Mouse (Mus musculus) forebrain, embryonic 13.5 days (tissue): Measurements from ENCODE around the gene Gm20388. TPM values are rescaled to one million over a fixed set of nuclear protein-coding genes. Genes with fewer than 3 reads are reported as not detected.
"Not testable (repeated sequence)": the region's sequence is repeated elsewhere in the genome, so short reads cannot be mapped to it uniquely, and the experiment has no call there.

Source experiments
- ATAC-seq: fragments of 200-750 bp; cut with Nextera tagmentation; 2 replicates; pipeline ENCODE4 v1.8.0; 2017
- H3K27ac ChIP-seq: fragments of 300-500 bp; sonication (generic); 2 replicates; pipeline ENCODE4 v1.5.1; 2015; ENCODE audit warnings: inconsistent platforms, mild to moderate bottlenecking, moderate library complexity
- H3K27me3 ChIP-seq: fragments of 300-500 bp; sonication (generic); 2 replicates; pipeline ENCODE4 v1.6.1; 2015; ENCODE audit warnings: mild to moderate bottlenecking, inconsistent platforms
- H3K36me3 ChIP-seq: fragments of 300-500 bp; sonication (generic); 2 replicates; pipeline ENCODE4 v1.6.1; 2015; ENCODE audit warnings: mild to moderate bottlenecking, inconsistent platforms; ENCODE audit not compliant: poor library complexity, severe bottlenecking
- H3K4me1 ChIP-seq: fragments of 300-500 bp; sonication (generic); 2 replicates; pipeline ENCODE4 v1.6.1; 2015; ENCODE audit warnings: inconsistent platforms
- H3K4me2 ChIP-seq: fragments of 300-500 bp; sonication (generic); 2 replicates; pipeline ENCODE4 v1.6.1; 2015; ENCODE audit warnings: inconsistent platforms, mild to moderate bottlenecking, moderate library complexity
- H3K4me3 ChIP-seq: fragments of 300-500 bp; sonication (generic); 2 replicates; pipeline ENCODE4 v1.5.1; 2015; ENCODE audit warnings: mild to moderate bottlenecking, inconsistent platforms
- H3K9ac ChIP-seq: fragments of 300-500 bp; sonication (generic); 2 replicates; pipeline ENCODE4 v1.6.1; 2015; ENCODE audit warnings: mild to moderate bottlenecking, inconsistent platforms
- H3K9me3 ChIP-seq: fragments of 300-500 bp; sonication (generic); replicated peaks from 2 replicates; pipeline ENCODE4 v1.6.1; 2016; ENCODE audit warnings: inconsistent platforms
- WGBS: fragments of 180-500 bp; shearing (Covaris S2); methylation state at CpG from one replicate; pipeline ENCODE4 v1.1.7; 2015; 5-methylcytosine and 5-hydroxymethylcytosine counted together
- polyA plus RNA-seq: library from polyadenylated mRNA; unstranded; fragments of >200 nt; fragmentation: Nextera tagmentation; extraction: Ambion mirVana; gene quantifications from 2 replicates; pipeline ENCODE4 v1.2.1, GENCODE M21; 2015

Gene Gm20388
- polyA plus RNA-seq, 1 experiment from 2014 or later, result 5.6 TPM

DNA sequence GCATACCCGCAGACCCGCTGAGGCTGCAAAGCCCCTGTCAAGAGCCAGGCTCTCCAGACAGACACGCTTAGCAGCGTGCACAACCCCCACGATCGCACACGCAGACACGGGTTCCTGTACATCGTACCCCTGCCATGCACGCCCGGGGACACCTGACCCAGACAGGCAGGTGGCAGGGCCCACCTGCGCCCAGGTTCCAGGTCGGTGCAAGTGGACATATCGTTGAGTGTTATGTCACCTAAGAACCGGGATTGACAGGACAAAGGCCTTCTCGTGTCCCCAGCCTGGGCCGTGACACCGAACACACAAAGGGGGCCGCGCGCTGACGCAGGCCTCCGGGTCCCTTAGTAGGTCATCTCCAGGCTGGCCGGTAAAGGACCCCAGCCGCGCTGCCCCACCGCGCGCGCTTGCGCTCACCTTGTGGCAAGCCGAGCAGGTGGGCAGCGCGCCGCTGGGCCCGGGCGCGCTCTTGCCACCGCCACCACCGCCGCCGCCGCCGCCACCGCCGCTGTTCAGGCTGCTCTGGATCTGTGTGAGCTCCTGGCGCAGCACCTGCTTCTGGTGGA is 1740.8 kb downstream of the Gm20388 start:
- Histone ChIP-seq H3K4me1 (peaks cover 64% of the 10 kb centered on the region), H3K27ac (peak overlapping the region; percentile 71), H3K27me3 (no peaks in the 10 kb centered on the region), H3K36me3 (peaks cover 10% of the 10 kb centered on the region; the same call in 1 of the 2 replicates), H3K9ac (peak overlapping the region; percentile 93), H3K4me3 (peak overlapping the region; percentile 93), H3K4me2 (peak overlapping the region; percentile 99), H3K9me3 (no peaks in the 10 kb centered on the region)
- 10% methylated on average over 47 of the region's 47 CpGs for WGBS
- ATAC-seq, result no peak

DNA sequence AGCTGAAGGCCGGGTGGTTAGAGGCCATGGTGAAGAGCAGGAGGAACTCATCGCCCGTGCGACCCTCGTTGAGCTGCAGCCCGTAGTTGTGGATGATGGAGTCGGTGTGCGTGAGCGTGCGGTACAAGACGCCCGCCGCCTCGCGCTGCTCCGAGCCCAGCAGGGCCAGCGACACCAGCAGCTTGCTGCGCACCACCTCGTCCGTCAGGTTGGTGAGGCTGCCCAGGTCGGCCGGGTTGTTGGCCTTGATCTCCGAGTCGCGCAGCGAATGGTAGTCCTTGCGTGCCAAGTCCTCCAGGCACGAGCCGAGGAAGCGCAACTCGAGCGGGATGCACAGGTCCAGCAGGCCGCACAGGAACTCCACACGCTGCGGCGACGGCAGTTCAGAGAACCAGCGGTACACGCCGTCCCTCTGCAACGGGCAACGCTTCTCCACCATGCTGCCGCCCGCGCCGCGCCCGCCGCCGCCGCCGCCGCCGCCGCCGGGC is 1741.3 kb downstream of the Gm20388 start:
- peak overlapping the region; percentile 93 for H3K9ac ChIP-seq
- H3K4me3 ChIP-seq, result peak overlapping the region; percentile 93
- ATAC-seq, result no peak
- H3K4me2 ChIP-seq, result peak overlapping the region; percentile 99
- peak overlapping the region; percentile 71 for H3K27ac ChIP-seq
- peaks cover 60% of the 10 kb centered on the region for H3K4me1 ChIP-seq
- no peaks in the 10 kb centered on the region for H3K9me3 ChIP-seq
- WGBS, result 1% methylated on average over 41 of the region's 56 CpGs
- H3K36me3 ChIP-seq, result peaks cover 10% of the 10 kb centered on the region; the same call in 1 of the 2 replicates
- no peaks in the 10 kb centered on the region for H3K27me3 ChIP-seq

- peak within 1 kb of the TSS; percentile 99 for H3K27ac ChIP-seq
- peak; percentile 99 for ATAC-seq
- H3K36me3 ChIP-seq, result peaks cover 10% of the 10 kb centered on the region; the same call in 1 of the 2 replicates
- peak within 1 kb of the TSS; percentile 94 for H3K9ac ChIP-seq
- under 1% methylated on average over 54 of the region's 67 CpGs for WGBS
- H3K4me3 ChIP-seq, result peak within 1 kb of the TSS; percentile 93
- H3K27me3 ChIP-seq, result no peaks in the 10 kb centered on the region
- H3K9me3 ChIP-seq, result no peaks in the 10 kb centered on the region
- H3K4me2 ChIP-seq, result peak within 1 kb of the TSS; percentile 99
- peaks cover 51% of the 10 kb centered on the region for H3K4me1 ChIP-seq
Measured at GRCm38 (mm10) chr8:121652774-121653323, 1742.2 kb downstream of the Gm20388 start, which contains the start of gene Zcchc14. Gene Zcchc14 (minus strand): TSS chr8:121652901.

- peaks cover 44% of the 10 kb centered on the region for H3K4me1 ChIP-seq
- H3K4me3 ChIP-seq, result peak overlapping the region; percentile 93
- peak overlapping the region; percentile 87 for H3K4me2 ChIP-seq
- peak; percentile 52 for ATAC-seq
- H3K9ac ChIP-seq, result peak overlapping the region; percentile 90
- WGBS, result 2% methylated on average over 31 of the region's 31 CpGs
- H3K36me3 ChIP-seq, result peaks cover 10% of the 10 kb centered on the region; the same call in 1 of the 2 replicates
- H3K9me3 ChIP-seq, result no peaks in the 10 kb centered on the region
- H3K27me3 ChIP-seq, result no peaks in the 10 kb centered on the region
- H3K27ac ChIP-seq, result peak overlapping the region; percentile 99
Measured at GRCm38 (mm10) chr8:121653340-121654019, 1742.8 kb downstream of the Gm20388 start.

- H3K9ac ChIP-seq, result peak overlapping the region; percentile 90
- no peak for ATAC-seq
- H3K27me3 ChIP-seq, result no peaks in the 10 kb centered on the region
- H3K4me2 ChIP-seq, result peak overlapping the region; percentile 87
- peaks cover 38% of the 10 kb centered on the region for H3K4me1 ChIP-seq
- H3K9me3 ChIP-seq, result no peaks in the 10 kb centered on the region
- H3K4me3 ChIP-seq, result peak overlapping the region; percentile 93
- peak overlapping the region; percentile 99 for H3K27ac ChIP-seq
- peaks cover 10% of the 10 kb centered on the region; the same call in 1 of the 2 replicates for H3K36me3 ChIP-seq
- WGBS, result 81% methylated on average over 4 of the region's 4 CpGs
Measured at GRCm38 (mm10) chr8:121654131-121654530, 1743.5 kb downstream of the Gm20388 start.

- WGBS, result 76% methylated on average over 14 of the region's 14 CpGs
- ATAC-seq, result no peak
- Histone ChIP-seq H3K9ac (peak overlapping the region; percentile 90), H3K4me1 (peaks cover 29% of the 10 kb centered on the region), H3K27ac (no peak overlapping the region; the same call in 1 of the 2 replicates), H3K4me3 (no peak overlapping the region), H3K36me3 (peaks cover 7% of the 10 kb centered on the region; the same call in 1 of the 2 replicates), H3K27me3 (no peaks in the 10 kb centered on the region), H3K9me3 (no peaks in the 10 kb centered on the region), H3K4me2 (0 out of 2 replicates have a peak overlapping the region, but pooled peaks have one; percentile 87)
Measured at GRCm38 (mm10) chr8:121654966-121655494, 1744.4 kb downstream of the Gm20388 start.

GRCm38 (mm10) chr8:121660602-121661001 is 1750.0 kb downstream of the Gm20388 start:
- WGBS, result 73% methylated on average over 15 of the region's 15 CpGs
- Histone ChIP-seq H3K4me1 (peaks cover 8% of the 10 kb centered on the region), H3K27me3 (0 out of 2 replicates have a peak, but pooled peaks cover 4% of the 10 kb centered on the region), H3K4me2 (no peak overlapping the region), H3K27ac (no peak overlapping the region; the same call in 1 of the 2 replicates), H3K36me3 (no peaks in the 10 kb centered on the region), H3K9ac (no peak overlapping the region), H3K4me3 (no peak overlapping the region), H3K9me3 (no peaks in the 10 kb centered on the region)
- ATAC-seq, result no peak

DNA sequence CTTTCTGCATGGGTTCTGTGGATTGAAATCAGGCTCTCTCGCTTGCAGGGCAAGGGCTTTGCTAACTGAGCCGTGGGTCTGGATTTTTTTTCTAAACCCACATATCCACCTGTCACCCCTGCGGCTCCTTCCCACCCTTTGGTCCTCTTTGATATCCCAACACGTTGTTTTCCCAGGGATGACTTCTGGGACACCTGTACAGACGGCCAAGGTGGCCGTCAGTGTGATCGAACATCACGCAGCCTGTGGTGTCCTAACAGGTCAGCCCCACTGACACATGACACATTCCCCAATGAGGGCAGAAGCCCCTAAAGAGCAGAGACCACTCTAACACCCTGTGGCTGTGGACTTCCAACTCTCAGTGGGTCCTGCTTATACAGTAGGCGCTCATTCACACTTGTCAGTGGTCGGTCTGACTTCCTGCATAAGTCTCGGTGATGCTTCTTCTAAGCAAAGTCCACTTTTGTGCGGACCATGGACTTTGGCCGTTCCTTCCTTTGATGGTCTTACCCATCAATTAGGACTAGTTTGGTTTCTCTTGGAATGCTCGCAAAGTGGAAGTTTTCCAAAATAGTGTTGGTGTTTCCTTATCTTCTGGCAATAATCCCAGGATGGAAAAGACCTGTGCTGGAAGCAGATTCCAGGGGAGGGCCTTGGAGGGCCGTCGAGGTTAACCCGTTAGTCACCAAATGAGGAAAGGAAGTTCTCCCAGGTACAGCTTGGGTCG is 1751.2 kb downstream of the Gm20388 start:
- H3K27me3 ChIP-seq, result 0 out of 2 replicates have a peak, but pooled peaks cover 4% of the 10 kb centered on the region
- H3K4me3 ChIP-seq, result no peak overlapping the region
- H3K9me3 ChIP-seq, result no peaks in the 10 kb centered on the region
- peaks cover 10% of the 10 kb centered on the region for H3K4me1 ChIP-seq
- H3K36me3 ChIP-seq, result no peaks in the 10 kb centered on the region
- H3K27ac ChIP-seq, result no peak overlapping the region
- WGBS, result 87% methylated on average over 18 of the region's 18 CpGs
- ATAC-seq, result no peak
- no peak overlapping the region for H3K4me2 ChIP-seq
- H3K9ac ChIP-seq, result no peak overlapping the region

- H3K27me3 ChIP-seq, result 0 out of 2 replicates have a peak, but pooled peaks cover 4% of the 10 kb centered on the region
- H3K36me3 ChIP-seq, result no peaks in the 10 kb centered on the region
- peaks cover 11% of the 10 kb centered on the region for H3K4me1 ChIP-seq
- H3K27ac ChIP-seq, result no peak overlapping the region
- no peak for ATAC-seq
- H3K9ac ChIP-seq, result no peak overlapping the region
- H3K9me3 ChIP-seq, result no peaks in the 10 kb centered on the region
- WGBS, result 92% methylated on average over 12 of the region's 12 CpGs
- H3K4me2 ChIP-seq, result no peak overlapping the region
- no peak overlapping the region for H3K4me3 ChIP-seq
Measured at GRCm38 (mm10) chr8:121663101-121663500, 1752.5 kb downstream of the Gm20388 start.

GRCm38 (mm10) chr8:121665329-121665728 is 1754.7 kb downstream of the Gm20388 start:
- no peak overlapping the region for H3K4me3 ChIP-seq
- 0 out of 2 replicates have a peak, but pooled peaks cover 4% of the 10 kb centered on the region for H3K27me3 ChIP-seq
- H3K27ac ChIP-seq, result peak overlapping the region; percentile 59
- H3K4me1 ChIP-seq, result peaks cover 27% of the 10 kb centered on the region
- 9% methylated on average over 16 of the region's 16 CpGs for WGBS
- ATAC-seq, result no peak
- peak overlapping the region; percentile 48 for H3K9ac ChIP-seq
- H3K9me3 ChIP-seq, result no peaks in the 10 kb centered on the region
- no peaks in the 10 kb centered on the region for H3K36me3 ChIP-seq
- peak overlapping the region; percentile 41 for H3K4me2 ChIP-seq

DNA sequence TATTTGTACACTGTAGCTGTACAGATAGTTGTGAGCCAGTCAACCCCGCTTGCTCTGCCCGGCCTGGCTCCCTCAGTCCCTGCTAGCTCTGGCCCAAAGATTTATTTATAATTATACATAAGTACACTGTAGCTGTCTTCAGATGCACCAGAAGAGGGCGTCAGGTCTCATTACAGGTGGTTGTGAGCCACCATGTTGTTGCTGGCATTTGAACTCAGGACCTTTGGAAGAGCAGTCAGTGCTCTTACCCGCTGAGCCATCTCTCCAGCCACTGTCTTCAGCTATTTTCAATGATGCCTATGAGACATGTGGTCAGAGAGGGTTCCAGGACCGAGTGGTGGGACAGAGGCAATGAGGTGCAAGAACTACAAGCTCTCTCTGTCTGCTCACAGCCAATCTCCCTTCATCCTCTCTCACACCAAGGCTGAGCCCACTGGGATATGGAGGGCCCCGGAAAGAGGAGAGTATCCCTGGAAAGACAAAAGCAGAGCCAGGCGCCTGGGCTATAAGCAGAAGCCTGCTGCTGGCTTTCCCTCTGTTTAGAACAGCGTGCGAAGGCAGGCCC is 1757.4 kb downstream of the Gm20388 start:
- not testable (repeated sequence) for H3K9ac ChIP-seq, H3K9me3 ChIP-seq
- H3K27ac ChIP-seq, result peak overlapping the region; percentile 79

More for the DNA sequence above, 1757.4 kb downstream of the Gm20388 start:
- H3K4me1 ChIP-seq, result peaks cover 27% of the 10 kb centered on the region
- H3K36me3 ChIP-seq, H3K4me2 ChIP-seq, H3K4me3 ChIP-seq, ATAC-seq, H3K27me3 ChIP-seq: not testable (repeated sequence)
- 67% methylated on average over 9 of the region's 9 CpGs for WGBS
